Mouse (Mus musculus): ENCODE results near the gene Mesd. TPM values are rescaled to one million over a fixed set of nuclear protein-coding genes. Genes with fewer than 3 reads are reported as not detected.
"Not testable (repeated sequence)": the region's sequence is repeated elsewhere in the genome, so short reads cannot be mapped to it uniquely, and the experiment has no call there.

The Mesd gene
- total RNA-seq, 2 experiments from 2014 or later: 51.3 to 52.0 TPM

DNA sequence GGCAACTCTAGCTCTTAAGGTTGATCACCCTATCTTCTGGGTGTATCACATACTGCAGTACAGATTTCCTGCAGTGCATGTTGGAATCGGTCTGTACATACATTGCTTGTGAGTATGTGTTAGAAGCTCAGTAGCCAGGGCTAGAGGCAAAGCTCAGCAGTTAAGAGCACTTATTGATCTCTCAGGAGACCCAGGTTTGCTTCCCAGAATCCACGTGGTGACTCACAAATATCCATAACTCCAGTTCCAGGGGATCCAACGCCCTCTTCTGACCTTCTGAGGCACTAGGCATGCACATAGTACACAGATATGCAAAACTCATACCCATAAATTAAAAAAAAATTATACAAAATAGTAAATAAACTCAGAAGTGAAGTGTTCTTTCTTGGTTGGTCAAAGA is 7.2 kb upstream of the Mesd start:
- intact Hi-C loops (cut with DNase I): no loop called here
- no peak for DNase-seq (ENCODE audit: low spot score)

DNA sequence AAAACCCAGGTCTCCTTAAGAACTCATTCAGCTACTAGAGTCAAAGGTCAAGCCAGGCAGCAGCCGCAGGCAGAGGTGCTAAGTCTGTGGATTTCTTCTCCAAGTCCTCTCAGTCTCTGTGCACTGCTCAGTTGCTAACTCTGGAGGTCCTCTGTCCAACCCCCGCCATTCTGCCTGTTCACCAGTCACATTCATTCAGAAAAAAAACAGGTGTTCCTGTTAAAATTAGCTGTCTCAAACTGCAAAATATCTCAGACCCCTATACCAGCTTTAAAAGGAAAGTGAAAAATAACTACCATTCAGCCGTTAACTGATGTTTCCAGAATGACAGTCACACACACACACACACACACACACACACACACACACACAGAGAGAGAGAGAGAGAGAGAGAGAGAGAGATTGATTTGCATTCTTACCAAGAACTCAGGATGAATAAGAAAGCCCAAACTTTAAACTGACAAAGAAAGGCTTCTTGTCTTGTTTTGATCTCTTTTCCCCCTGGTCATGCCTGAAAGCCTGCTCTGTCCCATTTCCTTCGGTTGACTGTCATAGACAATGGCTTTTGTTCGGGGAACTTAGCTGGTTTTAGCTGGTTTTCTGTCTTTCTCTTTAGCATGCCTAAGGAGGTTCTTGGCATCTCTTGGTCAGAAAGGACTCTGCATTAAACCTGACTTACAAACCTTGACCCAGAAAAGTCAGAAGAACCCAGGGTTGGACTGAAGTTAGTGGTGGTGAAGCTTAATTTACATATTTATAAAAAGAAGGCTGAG is 5.4 kb upstream of the Mesd start:
- no peak for DNase-seq (ENCODE audit: low spot score)
- intact Hi-C loops (cut with DNase I): no loop called here

DNA sequence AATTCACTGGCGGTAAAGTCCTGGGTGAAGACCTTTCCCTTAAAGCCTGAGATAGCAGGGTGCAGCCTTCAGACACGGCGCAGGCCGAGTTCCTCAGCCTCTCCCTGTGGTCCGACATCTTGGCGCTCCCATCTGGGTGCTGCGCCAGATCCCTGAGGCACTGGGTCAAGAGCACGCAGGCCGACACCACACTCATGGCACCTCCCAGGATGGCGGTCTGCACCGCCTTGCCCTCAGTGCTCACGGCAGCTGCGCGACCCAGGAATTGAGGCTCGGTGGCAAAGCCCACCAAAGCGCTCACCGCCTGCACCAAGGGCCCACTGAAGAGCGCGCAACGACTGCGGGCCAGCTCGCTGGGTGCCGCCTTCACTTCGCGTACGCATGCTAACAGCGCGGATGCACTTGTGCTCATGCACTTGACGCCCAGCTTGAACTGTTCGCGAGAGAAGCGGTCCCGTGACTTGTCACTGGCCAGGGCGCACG is 2.1 kb upstream of the Mesd start:
- intact Hi-C loops (cut with DNase I): loop anchor here (5.0 to 10.0 kb wide), 2 partner anchors 315 to 1017 kb away; partner anchors contain the start of gene Mex3b
- DNase-seq (ENCODE audit: low spot score): peak; percentile 21

DNA sequence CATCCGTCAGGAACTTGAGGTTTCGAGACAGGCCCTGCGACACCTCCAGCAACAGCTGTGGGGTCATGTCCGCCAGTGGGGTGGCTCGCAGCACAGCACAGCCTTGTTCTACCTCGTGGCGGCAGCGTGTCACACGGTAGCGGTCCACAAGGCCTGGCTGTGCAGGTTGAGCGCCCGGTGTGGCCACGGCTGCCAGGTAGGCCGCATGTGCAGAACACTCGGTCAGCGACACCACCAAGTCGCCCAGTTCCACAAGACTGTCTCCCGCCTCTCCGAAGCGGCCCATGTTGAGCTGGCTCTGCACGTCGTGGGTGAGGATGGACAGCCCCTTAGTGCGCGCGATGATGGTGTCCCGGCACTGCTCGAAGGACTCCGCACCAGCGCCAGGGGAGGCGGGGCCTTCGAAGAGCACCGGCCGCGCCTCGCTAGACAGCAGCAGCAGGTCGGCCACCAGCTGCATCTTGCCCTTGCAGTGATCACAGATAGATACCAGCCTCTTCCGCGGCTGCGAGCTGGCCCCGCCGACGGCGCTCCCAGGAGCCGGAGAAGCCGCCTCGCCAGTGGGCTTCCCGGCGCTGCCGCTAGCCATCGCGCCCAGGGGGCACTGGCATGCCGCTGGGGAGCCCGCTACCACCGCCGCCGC is 1.5 kb upstream of the Mesd start:
- intact Hi-C loops (cut with DNase I): loop anchor here (1.0 to 10.0 kb wide), 3 partner anchors 72 to 1018 kb away; partner anchors contain the start of gene Mex3b

DNA sequence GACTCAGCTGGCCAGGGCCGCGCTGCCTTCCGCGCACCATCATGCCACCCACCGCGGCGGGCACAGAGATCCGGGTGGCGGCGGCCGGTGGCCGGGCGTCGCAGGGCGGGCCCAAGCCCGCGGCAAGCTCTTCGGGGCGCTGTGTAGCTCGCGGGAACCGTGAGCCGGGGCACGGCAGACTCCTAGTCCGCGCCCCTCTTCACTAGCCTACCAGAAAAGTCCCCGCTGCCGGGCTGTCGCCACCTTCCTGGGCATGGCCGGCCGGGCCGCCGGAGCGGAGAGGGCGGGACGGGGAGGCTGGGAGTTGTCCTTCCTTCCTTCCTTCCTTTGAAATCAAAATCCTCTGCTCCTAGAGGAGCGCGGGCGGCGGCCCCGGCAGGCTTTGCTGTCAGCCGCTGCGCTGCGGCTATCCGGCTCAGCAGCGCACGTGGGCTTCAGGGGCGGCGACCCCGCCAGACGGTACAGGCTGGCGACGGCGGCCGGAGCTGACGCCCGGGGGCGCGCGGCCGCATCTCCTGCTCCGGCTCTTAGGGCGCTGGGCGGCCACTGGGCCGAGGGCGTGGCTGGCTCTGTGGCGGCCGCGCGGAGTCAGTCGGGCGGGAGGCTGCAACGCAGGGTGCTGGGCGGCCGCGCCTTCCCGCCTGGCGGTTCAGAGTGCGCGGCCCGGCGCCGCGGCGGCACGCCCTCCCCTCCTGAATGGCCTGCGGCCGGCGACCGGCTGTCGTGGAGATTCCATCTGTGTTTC is 818 bp upstream of the Mesd start:
- peak; percentile 70 for DNase-seq (ENCODE audit: low spot score)
- intact Hi-C loops (cut with DNase I): loop anchor here (1.0 to 10.0 kb wide), 3 partner anchors 73 to 1019 kb away; partner anchors contain the start of gene Mex3b

More for the DNA sequence above, 1.5 kb upstream of the Mesd start:
- peak; percentile 49 for DNase-seq (ENCODE audit: low spot score)

DNA sequence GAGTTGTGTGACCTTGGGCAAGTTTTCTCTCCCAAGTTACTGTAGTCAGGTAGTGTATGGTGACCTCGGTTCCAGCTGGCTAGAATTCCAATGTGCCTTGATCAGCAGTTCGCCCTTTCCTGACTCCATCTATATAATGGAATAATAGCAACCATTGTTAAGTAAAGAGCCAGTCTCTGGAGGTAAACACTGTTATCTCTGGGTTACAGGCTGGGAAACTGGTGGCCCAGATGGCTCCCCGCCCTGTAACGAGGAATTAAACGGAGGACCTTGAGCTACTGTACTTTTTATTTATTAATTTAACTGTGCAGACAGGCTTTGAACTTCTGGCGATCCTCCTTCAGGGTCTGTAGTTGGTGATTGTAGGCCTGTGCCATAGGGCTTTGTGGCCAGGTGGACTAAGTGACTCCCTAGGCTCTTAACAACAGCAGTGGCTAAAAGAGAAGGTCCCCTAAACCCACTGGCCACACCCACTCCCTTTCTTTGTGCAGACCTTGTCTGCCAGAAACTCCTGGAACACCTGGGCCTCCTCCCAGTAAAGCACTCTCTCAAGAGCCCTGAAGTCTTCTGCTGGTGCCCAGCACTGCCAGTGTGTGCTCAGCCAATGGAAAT is 761 bp downstream of the Mesd start:
- intact Hi-C loops (cut with DNase I): loop anchor here (5.0 to 10.0 kb wide), 3 partner anchors 218 to 1020 kb away; partner anchors contain the start of gene Mex3b
- DNase-seq (ENCODE audit: low spot score): no peak

DNA sequence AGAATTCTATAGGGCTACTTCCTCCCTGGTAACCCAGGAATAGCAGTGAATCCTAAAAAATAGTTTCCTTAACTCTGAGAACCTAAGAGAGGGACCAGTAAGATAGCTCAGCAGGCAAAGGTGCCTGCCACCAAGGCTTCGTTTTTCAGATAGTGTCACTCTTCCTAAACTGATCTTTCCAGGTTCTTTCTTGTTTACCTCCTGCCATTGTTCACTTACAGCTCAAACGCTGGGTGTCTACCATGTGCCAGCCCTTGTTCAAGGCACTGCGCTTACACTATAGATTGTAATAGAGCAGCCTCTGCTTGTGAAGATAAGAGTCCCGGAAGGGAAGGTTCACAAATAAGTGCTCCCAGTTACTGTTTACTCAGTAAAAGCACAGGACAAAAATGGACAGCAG is 1.6 kb downstream of the Mesd start:
- intact Hi-C loops (cut with DNase I): loop anchor here (5.0 to 10.0 kb wide), 2 partner anchors 219 to 1021 kb away; partner anchors contain the start of gene Mex3b
- no peak for DNase-seq (ENCODE audit: low spot score)

DNA sequence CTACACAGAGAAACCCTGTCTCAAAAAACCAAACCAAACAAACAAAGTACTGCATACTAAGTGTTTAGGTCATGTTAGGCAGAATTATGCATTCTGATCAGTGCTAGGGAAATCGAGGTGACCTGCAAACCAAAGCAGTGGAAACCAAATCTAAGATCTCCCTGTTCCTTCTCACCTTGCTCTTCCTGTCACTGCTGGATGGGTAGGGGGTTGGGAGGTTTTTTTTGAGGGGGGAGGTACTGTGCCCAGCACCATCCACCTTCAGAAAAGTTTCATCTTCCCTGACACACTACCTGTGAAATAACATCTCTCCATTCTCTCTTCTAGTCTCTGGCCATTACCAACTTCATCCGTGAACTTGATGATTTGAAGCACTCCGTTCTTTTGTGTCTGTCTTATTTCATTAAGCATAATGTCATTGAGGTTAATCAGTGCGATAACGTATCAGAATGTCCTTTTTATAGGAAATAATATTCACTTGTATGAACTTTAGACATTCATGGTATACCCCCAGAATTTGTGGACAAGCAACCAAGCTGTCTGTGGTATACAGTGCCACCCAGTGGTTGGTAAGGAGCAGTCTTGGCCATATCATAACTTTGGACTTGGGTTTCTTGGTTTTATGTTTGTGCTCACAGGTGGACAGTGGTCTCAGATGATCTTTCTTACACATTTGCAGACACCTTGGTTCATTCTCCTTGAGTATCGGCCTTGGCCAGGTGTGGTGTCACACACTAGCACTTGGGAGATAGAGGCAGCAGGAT is 2.3 kb downstream of the Mesd start:
- no peak for DNase-seq (ENCODE audit: low spot score)
- intact Hi-C loops (cut with DNase I): loop anchor here (5.0 to 10.0 kb wide), 2 partner anchors 219 to 1022 kb away; partner anchors contain the start of gene Mex3b

DNA sequence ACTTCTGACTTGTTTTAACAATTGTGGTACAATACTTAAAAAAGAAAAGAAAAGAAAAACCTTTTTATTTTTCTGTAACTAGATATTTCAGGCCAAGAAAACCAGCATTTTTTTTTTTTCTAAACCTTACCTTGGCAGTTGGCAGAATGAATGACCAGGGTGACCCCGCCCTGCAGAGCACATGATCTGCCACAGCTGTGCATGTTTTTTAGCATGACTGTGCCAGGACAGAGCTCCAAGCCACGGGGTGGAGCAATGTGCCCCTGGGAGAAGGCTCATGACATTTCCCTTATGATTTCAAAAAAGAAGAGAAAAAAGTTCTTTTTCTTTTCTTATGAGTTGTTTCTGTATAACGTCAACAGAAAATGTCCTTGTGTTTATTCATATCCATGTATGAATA is 5.1 kb downstream of the Mesd start:
- intact Hi-C loops (cut with DNase I): loop anchor here (5.0 to 10.0 kb wide), 2 partner anchors 222 to 1025 kb away; partner anchors contain the start of gene Mex3b
- DNase-seq (ENCODE audit: low spot score): peak; percentile 46

DNA sequence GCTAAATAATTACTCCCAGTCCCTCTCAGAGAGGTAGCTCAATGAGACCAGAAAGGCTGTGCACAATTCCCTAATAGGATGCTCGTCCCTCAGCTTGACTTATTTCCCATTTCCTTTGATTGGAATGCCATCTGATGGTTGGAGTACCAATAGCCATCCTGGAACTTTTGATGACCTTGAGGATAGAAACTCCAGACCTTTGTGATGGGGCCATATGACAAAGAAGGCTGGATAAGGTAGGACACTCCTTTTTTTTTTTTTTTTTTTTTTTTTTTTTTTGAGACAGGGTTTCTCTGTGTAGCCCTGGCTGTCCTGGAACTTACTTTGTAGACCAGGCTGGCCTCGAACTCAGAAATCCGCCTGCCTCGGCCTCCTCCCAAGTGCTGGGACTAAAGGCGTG is 5.7 kb downstream of the Mesd start:
- DNase-seq (ENCODE audit: low spot score): not testable (repeated sequence)

DNA sequence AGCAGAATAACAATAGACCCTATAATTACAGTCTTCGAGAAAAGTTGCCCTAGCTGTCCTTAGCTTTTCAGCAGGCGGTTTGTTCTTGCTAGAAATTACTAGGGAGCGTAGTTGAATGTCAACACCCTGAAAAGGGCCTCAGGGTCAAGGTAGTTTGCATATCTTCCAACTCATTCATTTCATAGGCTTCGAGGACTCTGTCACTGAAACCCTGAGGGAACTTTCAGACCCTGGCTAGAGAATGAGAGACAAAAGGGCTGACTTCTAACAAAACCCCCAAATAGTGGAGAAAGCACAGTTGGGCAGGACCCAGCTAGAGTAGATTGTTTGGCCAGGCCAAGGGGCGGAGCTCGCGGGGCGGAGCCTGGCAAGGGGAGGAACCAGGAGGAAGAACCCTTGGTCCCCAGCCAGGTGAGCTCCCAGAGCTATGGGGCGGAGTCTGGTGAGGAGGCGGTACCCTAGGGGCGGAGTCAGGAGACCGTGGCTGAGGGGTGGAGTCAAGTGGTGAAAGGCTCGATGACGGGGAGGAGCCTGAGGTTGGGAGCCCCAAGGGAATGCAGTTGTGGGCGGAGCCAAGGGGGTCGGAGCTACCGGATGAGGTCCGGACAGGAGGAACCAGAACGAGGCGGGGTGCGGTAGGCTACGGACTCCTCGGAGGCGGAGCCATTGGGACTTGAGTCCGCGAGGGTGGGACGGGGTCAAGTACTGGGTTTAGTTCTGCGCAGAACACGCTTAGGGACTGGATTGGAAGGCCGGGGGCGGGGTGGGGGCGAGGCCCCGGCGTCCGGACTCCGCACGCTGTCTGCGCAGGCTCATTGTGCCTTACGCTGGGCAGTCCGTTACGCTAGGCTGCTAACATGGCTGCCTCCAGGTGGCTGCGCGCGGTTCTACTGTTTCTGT is 7.4 kb downstream of the Mesd start:
- peak; percentile 100 for DNase-seq (ENCODE audit: low spot score)
- intact Hi-C loops (cut with DNase I): no loop called here

More for the DNA sequence above, 5.7 kb downstream of the Mesd start:
- intact Hi-C loops (cut with DNase I): loop anchor here (5.0 to 10.0 kb wide), 2 partner anchors 223 to 1025 kb away; partner anchors contain the start of gene Mex3b

DNA sequence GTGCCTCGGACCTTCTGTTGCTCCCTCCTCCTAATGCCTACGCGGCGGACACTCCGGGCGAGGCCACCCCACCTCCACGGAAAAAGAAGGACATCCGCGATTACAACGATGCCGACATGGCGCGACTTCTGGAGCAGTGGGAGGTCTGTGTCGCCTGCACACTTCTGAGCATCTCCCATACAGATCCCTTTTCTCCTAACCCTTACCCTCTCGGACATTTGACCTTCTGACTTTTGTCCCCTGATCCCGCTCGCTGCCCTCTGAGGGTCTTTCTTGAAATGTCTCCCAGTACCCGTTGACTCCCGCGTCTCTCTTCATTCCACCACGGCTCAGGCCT is 8.0 kb downstream of the Mesd start:
- intact Hi-C loops (cut with DNase I): no loop called here
- no peak for DNase-seq (ENCODE audit: low spot score)

DNA sequence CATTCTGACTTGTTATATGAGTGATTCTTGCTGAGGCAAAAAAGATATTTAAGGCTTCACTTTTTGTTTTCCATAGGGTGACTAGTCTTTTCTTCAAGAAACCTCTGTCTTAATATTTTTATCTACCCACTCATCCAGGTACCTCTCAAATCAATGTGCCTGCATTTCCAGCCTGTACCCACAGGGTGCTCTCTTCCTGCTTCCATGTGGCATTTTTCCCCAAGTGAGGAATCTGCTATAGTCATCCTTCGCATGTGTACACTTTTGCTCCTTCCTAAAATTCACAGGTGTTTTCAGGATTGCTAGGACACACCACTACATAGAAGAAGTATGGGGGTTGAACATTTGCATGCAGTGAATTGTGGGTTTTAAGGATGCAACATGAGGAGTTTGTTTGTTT is 10.1 kb downstream of the Mesd start:
- DNase-seq (ENCODE audit: low spot score): no peak
- intact Hi-C loops (cut with DNase I): no loop called here

DNA sequence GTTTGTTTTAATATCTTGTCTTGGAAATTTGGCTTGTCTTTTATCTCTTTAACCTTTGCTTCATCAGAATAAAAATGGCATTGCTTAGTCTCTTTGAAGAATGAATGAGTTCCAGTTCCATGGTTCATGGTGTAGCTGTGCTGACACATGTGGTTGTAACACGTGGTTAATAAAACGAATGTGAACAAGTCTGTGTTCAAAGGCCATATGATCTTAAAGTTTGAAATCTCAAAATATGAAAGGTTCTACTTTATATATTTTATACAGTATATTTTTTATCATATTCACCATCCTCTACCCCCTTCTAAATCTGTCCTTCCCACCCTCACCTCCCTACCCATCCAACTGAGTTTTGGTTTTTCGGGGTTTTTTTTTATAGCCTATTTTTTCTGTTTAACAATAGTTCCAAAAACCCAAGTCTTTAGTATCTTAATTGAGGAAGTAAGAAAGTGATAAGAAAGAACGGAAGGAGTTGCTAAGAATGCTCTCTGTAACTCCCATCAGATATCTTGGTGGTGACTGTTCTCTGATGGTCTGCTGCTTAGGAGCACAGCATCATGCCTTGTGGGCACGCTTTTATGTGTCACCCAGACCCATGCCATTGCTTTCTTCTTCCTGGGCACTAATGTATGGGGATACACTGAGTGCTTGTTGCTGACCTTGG is 11.9 kb downstream of the Mesd start:
- intact Hi-C loops (cut with DNase I): no loop called here
- DNase-seq (ENCODE audit: low spot score): no peak

DNA sequence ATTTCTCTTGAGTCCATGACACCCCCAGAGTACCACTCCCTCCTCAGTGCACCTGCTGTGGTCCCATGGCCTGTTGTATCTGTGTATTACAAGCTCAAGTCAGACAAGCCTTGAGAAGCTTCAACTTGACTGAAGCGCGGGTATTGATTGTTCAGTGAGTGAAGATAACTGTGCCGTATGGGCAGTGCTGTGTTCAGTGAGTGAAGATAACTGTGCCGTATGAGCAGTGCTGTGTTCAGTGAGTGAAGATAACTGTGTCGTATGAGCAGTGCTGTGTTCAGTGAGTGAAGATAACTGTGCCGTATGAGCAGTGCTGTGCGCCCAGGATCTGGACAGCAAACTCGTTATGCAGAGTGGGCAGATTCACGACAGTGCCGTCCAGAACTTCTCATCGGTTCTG is 14.0 kb downstream of the Mesd start:
- no peak for DNase-seq (ENCODE audit: low spot score)
- intact Hi-C loops (cut with DNase I): no loop called here

DNA sequence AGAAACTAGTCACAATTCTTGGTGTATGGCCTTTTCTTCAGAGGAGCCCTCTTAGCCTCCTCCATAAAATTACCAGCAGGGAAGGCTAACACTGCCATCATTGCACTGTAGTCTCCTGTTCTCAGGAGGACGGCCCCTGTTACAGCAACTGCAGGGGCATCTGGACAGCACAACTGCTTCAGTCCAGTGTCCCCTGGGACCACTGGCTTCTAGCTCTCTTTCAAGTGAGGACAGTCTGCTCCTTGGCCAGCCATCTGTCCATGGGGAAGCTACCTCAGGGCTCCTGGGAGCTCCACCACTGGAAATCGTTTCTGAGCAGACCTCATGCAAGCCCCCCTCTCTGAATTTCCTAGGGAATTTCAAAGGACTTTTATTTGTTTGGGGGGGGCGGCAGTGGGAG is 16.3 kb downstream of the Mesd start:
- no peak for DNase-seq (ENCODE audit: low spot score)
- intact Hi-C loops (cut with DNase I): no loop called here

DNA sequence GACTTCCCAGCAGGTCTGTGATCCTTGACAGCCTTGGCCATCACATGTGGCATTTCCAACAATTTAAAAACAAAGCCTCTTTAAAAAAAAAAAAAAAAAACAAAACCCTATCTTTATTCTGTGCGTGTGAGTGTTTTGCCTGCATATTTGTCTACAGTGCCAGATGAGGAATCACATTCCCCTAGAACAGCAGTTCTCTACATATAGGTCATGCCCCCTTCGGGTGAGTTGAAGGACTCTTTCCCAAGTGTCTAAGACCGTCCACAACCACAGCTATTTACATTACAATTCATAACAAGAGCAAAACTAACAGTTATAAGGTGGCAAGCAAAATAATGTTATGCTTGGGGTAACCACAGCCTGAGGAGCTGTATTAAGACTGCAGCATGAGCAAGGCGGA is 17.2 kb downstream of the Mesd start:
- intact Hi-C loops (cut with DNase I): no loop called here
- DNase-seq (ENCODE audit: low spot score): no peak

Data from heart, postnatal 25 days (tissue).